Mouse (Mus musculus) kidney, postnatal 0 days (tissue): ENCODE measurements at regions not wholly inside any gene's neighbourhood (a gene's known extent, or its start where the extent isn't known, plus 50 kb on each side); places are given as distances from the start of the nearest gene placed in this dataset.

Experiments
- ATAC-seq: fragments of 200-750 bp; cut with Nextera tagmentation; replicated peaks from 2 replicates; pipeline ENCODE4 v1.8.0; 2017; ENCODE audit warnings: low read depth, moderate number of reproducible peaks, moderate TSS enrichment, moderate library complexity; ENCODE audit not compliant: low FRiP score
- DNase-seq: peaks from one replicate; pipeline ENCODE4 v3.0.0-alpha.2; 2016; ENCODE audit warnings: low spot score
- H3K27ac ChIP-seq: fragments of 300-500 bp; sonication (generic); 2 replicates; pipeline ENCODE4 v1.5.1; 2014; ENCODE audit warnings: mild to moderate bottlenecking
- H3K27me3 ChIP-seq: fragments of 300-500 bp; sonication (generic); 2 replicates; pipeline ENCODE4 v1.6.1; 2014; ENCODE audit warnings: low read length, mixed read lengths; ENCODE audit not compliant: insufficient read depth
- H3K36me3 ChIP-seq: fragments of 300-500 bp; sonication (generic); 2 replicates; pipeline ENCODE4 v1.6.1; 2014; ENCODE audit warnings: low read length, mixed read lengths; ENCODE audit not compliant: insufficient read depth
- H3K4me1 ChIP-seq: fragments of 300-500 bp; sonication (generic); replicated peaks from 2 replicates; pipeline ENCODE4 v1.6.1; 2014; ENCODE audit warnings: antibody characterized with exemption, low read length, mixed read lengths; ENCODE audit not compliant: insufficient read depth
- H3K4me2 ChIP-seq: fragments of 300-500 bp; sonication (generic); 2 replicates; pipeline ENCODE4 v1.6.1; 2014; ENCODE audit warnings: mild to moderate bottlenecking, low read length, moderate library complexity, mixed read lengths
- H3K4me3 ChIP-seq: fragments of 300-500 bp; sonication (generic); replicated peaks from 2 replicates; pipeline ENCODE4 v1.5.1; 2014; ENCODE audit warnings: low read depth, low read length
- H3K9ac ChIP-seq: fragments of 300-500 bp; sonication (generic); 2 replicates; pipeline ENCODE4 v1.6.1; 2014; ENCODE audit warnings: low read depth, low read length
- H3K9me3 ChIP-seq: fragments of 300-500 bp; sonication (generic); replicated peaks from 2 replicates; pipeline ENCODE4 v1.6.1; 2016; ENCODE audit warnings: low read length, inconsistent platforms, mixed read lengths
- CTCF ChIP-seq: IDR thresholded peaks from 2 replicates; pipeline ENCODE4 v1.5.1; 2016; ENCODE audit warnings: antibody characterized with exemption, low read depth, mild to moderate bottlenecking, moderate library complexity
- WGBS: fragments of 180-500 bp; shearing (Covaris S2); extraction: QIAGEN DNeasy Blood & Tissue Kit; methylation state at CpG from one replicate; pipeline ENCODE4 v1.1.7; 2014; 5-methylcytosine and 5-hydroxymethylcytosine counted together

GRCm38 (mm10) chr7:129938141-129938540 is 346.5 kb downstream of the Wdr11 start:
- H3K9ac ChIP-seq: no peak overlapping the region
- no peak overlapping the region for H3K27ac ChIP-seq
- no peak overlapping the region for H3K4me2 ChIP-seq
- no peak overlapping the region for H3K4me3 ChIP-seq
- WGBS: 62% methylated on average over 10 of the region's 10 CpGs
- H3K36me3 ChIP-seq: no peaks in the 10 kb centered on the region
- no peak for TF ChIP-seq CTCF
- no peaks in the 10 kb centered on the region for H3K27me3 ChIP-seq
- ATAC-seq (no peak), DNase-seq (no peak)
- H3K9me3 ChIP-seq: no peaks in the 10 kb centered on the region
- no peaks in the 10 kb centered on the region for H3K4me1 ChIP-seq

DNA sequence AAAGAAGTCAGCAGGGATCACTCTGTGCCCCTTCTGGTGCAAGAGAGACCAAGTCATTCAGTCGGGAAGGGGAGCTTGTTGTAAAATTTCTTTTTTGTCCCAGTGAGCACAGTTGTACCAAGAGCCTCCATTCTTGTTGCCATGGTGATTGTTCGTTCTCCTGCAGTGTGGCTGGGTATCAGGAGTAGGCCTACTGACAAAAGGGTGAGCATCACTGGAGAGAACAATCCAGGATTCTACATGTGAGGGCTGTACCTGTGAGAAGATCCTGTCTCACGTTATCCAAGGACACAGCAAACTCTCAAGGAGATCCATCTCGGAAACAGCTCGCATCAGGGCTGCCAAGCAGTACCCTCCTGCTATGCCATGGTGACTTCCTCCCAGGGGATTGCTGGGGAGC is 347.6 kb downstream of the Wdr11 start:
- TF ChIP-seq CTCF: no peak
- no peaks in the 10 kb centered on the region for H3K9me3 ChIP-seq

DNA sequence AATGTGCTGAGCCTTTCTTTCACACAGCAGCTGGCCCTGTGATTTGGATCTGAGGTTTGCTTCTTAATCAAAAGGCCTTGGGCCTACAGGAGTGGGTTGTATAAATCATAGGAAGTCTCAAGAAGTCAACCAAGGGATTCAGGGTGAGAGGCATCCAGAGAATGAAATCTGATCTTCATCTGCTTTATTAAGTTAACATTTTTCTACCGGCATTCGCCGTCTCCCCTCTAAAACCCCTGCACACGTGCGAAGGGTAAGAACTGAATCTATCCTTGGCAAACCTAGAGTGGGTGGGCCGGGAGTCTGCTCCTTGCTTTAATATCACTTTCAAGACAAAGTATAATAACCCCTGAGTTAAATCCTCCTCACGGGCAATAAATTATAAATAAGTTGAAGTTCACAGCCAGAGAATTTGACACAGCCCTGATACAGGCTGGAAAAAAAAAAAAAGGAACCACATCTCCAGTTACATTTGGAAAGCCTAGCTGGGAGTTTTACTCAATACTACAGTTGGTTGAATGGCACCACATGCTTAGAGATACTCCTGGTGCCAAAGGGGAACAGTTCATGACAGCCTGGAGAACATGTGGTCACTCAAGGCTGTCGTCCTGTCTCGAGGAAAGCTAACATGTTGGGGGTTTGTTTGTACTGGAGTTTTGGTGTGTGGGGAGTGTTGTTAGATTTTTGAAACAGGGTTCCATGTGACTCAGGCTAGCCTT is 349.8 kb downstream of the Wdr11 start:
- WGBS: 34% methylated on average over 9 of the region's 9 CpGs
- no peak overlapping the region for H3K4me3 ChIP-seq
- DNase-seq: peak; percentile 70
- no peak for ATAC-seq
- no peak overlapping the region for H3K9ac ChIP-seq
- H3K36me3 ChIP-seq: no peaks in the 10 kb centered on the region
- H3K9me3 ChIP-seq: no peaks in the 10 kb centered on the region
- no peak overlapping the region for H3K27ac ChIP-seq
- H3K27me3 ChIP-seq: no peaks in the 10 kb centered on the region
- no peaks in the 10 kb centered on the region for H3K4me1 ChIP-seq
- no peak for TF ChIP-seq CTCF
- H3K4me2 ChIP-seq: no peak overlapping the region

More for the DNA sequence above, 347.6 kb downstream of the Wdr11 start:
- DNase-seq (no peak), ATAC-seq (no peak)
- 91% methylated on average over 5 of the region's 5 CpGs for WGBS
- Histone ChIP-seq H3K4me2 (no peak overlapping the region), H3K9ac (no peak overlapping the region), H3K4me1 (no peaks in the 10 kb centered on the region), H3K4me3 (no peak overlapping the region), H3K36me3 (no peaks in the 10 kb centered on the region), H3K27me3 (no peaks in the 10 kb centered on the region), H3K27ac (no peak overlapping the region)

- Histone ChIP-seq H3K27me3 (no peaks in the 10 kb centered on the region), H3K4me3 (no peak overlapping the region), H3K9ac (no peak overlapping the region), H3K4me1 (no peaks in the 10 kb centered on the region), H3K36me3 (no peaks in the 10 kb centered on the region), H3K4me2 (no peak overlapping the region), H3K9me3 (no peaks in the 10 kb centered on the region), H3K27ac (no peak overlapping the region)
- WGBS: 70% methylated on average over 8 of the region's 8 CpGs
- TF ChIP-seq CTCF: peak; percentile 38
- ATAC-seq: no peak
- DNase-seq: no peak
Observed at GRCm38 (mm10) chr7:129948613-129949110, 357.0 kb downstream of the Wdr11 start.

DNA sequence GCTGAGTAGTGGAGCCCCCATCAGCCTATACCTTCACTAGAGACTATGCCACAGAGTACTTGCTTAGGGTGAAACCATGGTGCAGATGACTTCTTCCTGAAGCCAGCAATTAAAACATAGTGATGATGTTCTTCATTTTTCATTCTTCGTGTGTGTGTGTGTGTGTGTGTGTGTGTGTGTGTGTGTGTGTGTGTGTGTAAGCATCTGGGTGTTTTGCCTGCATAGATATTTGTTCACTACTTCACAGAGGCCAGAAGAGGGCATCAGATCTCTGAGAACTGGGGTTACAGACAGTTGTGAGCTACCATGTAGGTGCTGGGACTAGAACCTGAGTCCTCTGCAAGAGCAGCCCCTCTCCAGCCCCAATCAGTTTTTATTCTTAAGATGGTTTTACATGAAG is 358.8 kb downstream of the Wdr11 start:
- no peaks in the 10 kb centered on the region for H3K9me3 ChIP-seq
- H3K9ac ChIP-seq: no peak overlapping the region
- no peak for ATAC-seq
- H3K27me3 ChIP-seq: no peaks in the 10 kb centered on the region
- H3K36me3 ChIP-seq: no peaks in the 10 kb centered on the region
- H3K27ac ChIP-seq: no peak overlapping the region
- no peak for DNase-seq
- WGBS: 100% methylated on average over 1 of the region's 1 CpGs
- no peak for TF ChIP-seq CTCF
- H3K4me3 ChIP-seq: no peak overlapping the region
- no peak overlapping the region for H3K4me2 ChIP-seq
- no peaks in the 10 kb centered on the region for H3K4me1 ChIP-seq

GRCm38 (mm10) chr7:129958379-129958778 is 366.7 kb downstream of the Wdr11 start:
- Histone ChIP-seq H3K36me3 (no peaks in the 10 kb centered on the region), H3K27me3 (no peaks in the 10 kb centered on the region), H3K9ac (no peak overlapping the region), H3K27ac (no peak overlapping the region), H3K4me2 (no peak overlapping the region), H3K4me3 (no peak overlapping the region), H3K4me1 (no peaks in the 10 kb centered on the region), H3K9me3 (no peaks in the 10 kb centered on the region)
- DNase-seq (no peak), ATAC-seq (no peak)
- WGBS: 56% methylated on average over 3 of the region's 3 CpGs
- TF ChIP-seq CTCF: no peak

- WGBS: 47% methylated on average over 12 of the region's 12 CpGs
Observed at GRCm38 (mm10) chr7:129962575-129962974, 370.9 kb downstream of the Wdr11 start.

More at GRCm38 (mm10) chr7:129962575-129962974, 370.9 kb downstream of the Wdr11 start:
- H3K9ac ChIP-seq: no peak overlapping the region
- H3K36me3 ChIP-seq: no peaks in the 10 kb centered on the region
- H3K9me3 ChIP-seq: no peaks in the 10 kb centered on the region
- H3K4me3 ChIP-seq: no peak overlapping the region
- no peak for TF ChIP-seq CTCF
- ATAC-seq: no peak
- no peaks in the 10 kb centered on the region for H3K4me1 ChIP-seq
- no peak overlapping the region for H3K4me2 ChIP-seq
- H3K27ac ChIP-seq: no peak overlapping the region
- no peaks in the 10 kb centered on the region for H3K27me3 ChIP-seq
- no peak for DNase-seq
